Mouse (Mus musculus): ENCODE measurements around the gene Sh3kbp1. TPM values are rescaled to one million over a fixed set of nuclear protein-coding genes. Genes with fewer than 3 reads are reported as not detected.

Gene Sh3kbp1
- total RNA-seq, 2 experiments from 2014 or later = 57.5 to 61.3 TPM

DNA sequence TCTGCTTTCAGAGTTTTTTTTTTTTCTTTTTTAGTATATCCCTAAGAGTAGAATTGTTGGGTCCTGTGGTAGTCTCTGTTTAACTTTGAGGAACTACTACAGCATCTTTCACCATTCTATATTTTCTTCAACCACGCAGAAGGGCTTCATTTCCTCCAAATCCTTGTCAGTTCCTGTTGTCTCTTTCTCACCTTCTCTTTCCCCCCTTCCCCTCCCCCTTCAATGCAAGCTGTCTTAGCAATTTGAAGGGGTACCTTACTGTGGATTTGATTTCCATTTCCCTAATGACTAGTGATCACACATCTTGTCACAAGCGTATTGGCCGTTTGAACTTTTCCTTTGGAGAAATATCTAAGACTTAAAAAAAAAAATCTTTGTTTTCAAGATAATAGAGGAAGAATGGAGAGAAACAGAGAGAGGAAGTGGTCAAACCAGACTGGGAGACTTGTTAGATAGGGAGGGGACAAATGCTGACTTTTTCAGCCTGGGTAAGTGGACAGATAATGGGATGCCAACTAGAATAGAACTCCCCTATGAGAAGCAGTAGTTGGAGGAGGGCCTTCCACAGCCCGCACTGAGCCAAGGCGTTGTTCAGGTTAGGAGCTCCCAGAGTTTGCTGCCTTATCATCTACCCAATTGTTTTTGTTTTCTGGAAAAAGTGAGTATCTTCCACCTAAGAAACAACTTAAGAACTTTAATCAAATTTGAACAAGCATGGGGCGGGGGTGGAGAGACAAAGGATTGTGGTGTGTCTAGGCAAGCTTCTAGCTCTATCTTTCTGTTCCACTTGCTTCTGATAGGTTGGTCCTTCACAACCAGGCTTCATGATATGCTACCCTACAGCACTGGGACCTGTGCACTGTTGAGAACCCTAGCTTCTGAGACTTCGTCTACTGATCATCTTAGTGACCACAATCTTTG, 130.1 kb downstream of the Sh3kbp1 start:
- no peak for TF ChIP-seq CTCF (IDR thresholded peaks at IDR 0.05)
- H3K27ac ChIP-seq = no peak overlapping the region
- intact Hi-C loops (cut with DNase I) = no loop called here
- no peak overlapping the region for H3K4me3 ChIP-seq
- DNase-seq (ENCODE audit: extremely low spot score in 1 of 2, low spot score in 2 of 2) = no peak

DNA sequence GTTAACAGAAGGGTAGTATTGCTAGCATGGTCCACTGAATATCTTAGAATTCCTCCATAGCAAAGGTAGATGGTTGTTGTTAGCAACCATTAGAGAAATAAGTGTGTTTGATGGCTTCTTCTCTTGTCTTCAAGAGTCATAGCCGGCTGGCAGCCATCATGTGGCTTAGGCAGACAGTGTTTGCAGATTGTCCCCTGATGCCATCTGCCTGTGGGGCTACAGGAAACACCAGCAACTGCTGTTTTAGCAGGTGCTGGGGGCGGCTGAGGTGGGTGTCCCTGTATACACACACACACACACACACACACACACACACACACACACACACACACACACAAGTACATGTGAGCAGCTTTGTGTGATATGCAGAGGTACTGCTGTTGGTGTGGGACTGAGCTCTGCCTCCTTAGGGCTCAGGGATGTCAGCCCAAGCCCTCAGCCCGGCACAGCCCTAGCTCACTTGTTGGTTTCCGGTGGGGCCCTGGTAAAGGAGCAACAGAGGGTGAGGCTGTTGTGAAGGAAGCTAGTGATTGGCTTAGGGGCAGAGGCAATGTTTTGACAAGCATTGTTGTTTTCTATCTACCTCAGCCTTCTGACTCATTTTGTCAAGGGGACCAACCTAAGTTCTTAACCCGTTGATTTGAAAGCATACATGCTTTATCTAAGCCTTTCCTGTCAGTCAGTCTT, 130.9 kb downstream of the Sh3kbp1 start:
- TF ChIP-seq CTCF (IDR thresholded peaks at IDR 0.05) = no peak
- DNase-seq (ENCODE audit: extremely low spot score in 1 of 2, low spot score in 2 of 2) = no peak
- intact Hi-C loops (cut with DNase I) = no loop called here
- H3K4me3 ChIP-seq = no peak overlapping the region
- H3K27ac ChIP-seq = no peak overlapping the region

DNA sequence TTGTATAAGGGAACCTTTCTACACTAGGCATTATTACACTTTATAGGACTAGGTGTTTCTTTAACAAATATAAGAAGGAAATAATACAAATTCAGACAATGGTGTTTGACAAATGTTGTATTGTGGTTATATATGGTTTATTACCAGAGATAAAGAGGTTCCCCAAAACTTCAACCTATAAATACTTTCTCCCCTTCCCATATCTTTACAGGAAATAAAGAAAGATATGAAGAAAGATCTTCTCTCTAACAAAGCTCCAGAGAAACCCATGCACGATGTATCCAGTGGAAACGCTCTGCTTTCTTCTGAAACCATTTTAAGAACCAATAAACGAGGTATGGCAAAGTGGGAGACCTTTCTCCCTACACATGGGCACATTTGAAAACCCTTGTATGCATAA, 136.7 kb downstream of the Sh3kbp1 start:
- H3K27ac ChIP-seq = no peak overlapping the region
- H3K4me3 ChIP-seq = no peak overlapping the region
- no peak for DNase-seq (ENCODE audit: extremely low spot score in 1 of 2, low spot score in 2 of 2)
- no peak for TF ChIP-seq CTCF (IDR thresholded peaks at IDR 0.05)
- intact Hi-C loops (cut with DNase I) = no loop called here

DNA sequence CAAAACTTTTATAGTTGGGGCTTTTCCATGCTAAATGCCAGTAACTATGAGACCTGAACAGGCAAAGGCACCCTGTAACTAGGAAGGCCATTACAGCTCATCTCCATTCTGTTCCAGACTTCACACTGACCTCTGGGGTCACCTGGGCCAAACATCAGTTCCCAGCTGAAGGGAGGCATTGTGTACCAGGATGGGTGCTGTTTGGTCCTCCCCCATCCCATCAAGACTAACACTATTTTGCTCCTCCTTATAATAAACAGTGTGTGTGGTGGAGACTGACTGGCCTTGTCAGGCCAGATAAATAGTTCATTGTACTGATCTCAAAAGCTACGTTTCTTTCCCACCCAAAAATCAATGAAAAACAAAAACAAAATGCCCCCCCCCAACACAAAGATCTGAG, 138.8 kb downstream of the Sh3kbp1 start:
- H3K4me3 ChIP-seq = no peak overlapping the region
- DNase-seq (ENCODE audit: extremely low spot score in 1 of 2, low spot score in 2 of 2) = no peak
- no peak for TF ChIP-seq CTCF (IDR thresholded peaks at IDR 0.05)
- H3K27ac ChIP-seq = no peak overlapping the region
- intact Hi-C loops (cut with DNase I) = no loop called here

DNA sequence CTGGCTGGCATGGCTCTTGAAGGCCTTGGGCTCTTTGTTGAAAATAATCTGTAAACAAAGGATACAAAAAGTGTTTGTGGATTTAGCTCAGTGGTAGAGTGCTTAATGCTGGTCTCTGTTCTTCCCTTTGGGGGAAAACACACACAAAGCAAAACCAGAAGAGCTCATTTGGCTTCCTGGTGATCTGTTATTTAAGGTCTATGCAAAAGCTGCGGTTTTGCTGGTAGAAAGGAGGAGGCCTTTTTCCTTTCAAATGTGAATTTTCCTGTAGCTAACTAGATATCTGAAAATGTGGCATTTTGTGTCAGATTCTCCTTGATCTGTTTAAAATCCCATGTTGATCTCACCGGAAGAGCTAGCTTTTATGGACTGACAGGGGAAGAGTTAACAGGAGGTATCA, 141.9 kb downstream of the Sh3kbp1 start:
- H3K27ac ChIP-seq = no peak overlapping the region
- TF ChIP-seq CTCF (IDR thresholded peaks at IDR 0.05) = no peak
- DNase-seq (ENCODE audit: extremely low spot score in 1 of 2, low spot score in 2 of 2) = no peak
- intact Hi-C loops (cut with DNase I) = no loop called here
- H3K4me3 ChIP-seq = no peak overlapping the region

DNA sequence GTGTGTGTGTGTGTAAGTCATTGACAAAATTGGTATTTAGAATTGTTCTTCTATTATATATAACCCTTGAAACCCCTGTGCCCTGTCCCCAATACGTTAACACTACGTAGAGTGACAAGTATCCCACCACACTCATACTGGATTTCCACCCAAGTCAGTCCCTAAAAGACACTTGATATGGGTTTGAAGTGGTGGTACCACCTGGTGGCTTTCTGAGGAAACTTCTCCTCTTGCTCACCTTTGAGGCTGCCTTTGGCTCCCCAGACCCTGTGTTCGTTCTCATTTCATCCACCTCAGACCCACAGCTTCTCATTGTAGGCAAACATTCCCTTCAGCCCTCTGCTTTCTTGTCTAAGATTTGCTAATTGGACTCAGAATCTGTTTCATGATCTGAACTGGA, 142.7 kb downstream of the Sh3kbp1 start:
- intact Hi-C loops (cut with DNase I) = no loop called here
- Histone ChIP-seq H3K4me3 (no peak overlapping the region), H3K27ac (no peak overlapping the region)
- no peak; the same call in 1 of the 2 replicates for TF ChIP-seq CTCF (IDR thresholded peaks at IDR 0.05)
- no peak for DNase-seq (ENCODE audit: extremely low spot score in 1 of 2, low spot score in 2 of 2)

DNA sequence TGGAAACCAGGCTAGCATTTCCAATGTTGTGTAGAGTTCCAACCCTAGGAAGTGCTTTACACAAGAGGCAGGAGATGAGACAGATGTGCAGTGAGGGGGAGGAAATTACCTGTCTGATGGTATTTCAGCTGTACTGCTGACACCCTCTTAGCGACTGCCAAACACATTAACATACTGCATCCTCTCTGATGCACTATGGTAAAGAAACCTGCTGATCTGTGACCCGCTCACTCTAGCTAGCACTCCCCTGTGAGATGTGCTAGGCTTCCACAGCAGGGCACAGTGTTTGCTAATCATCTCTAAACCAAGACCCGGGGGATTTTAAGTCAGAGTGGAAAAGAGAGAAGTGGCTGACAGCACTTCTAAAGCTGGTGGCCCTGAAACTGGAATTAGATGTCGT, 145.1 kb downstream of the Sh3kbp1 start:
- Histone ChIP-seq H3K27ac (no peak overlapping the region), H3K4me3 (no peak overlapping the region)
- DNase-seq (ENCODE audit: extremely low spot score in 1 of 2, low spot score in 2 of 2) = no peak
- intact Hi-C loops (cut with DNase I) = no loop called here
- no peak for TF ChIP-seq CTCF (IDR thresholded peaks at IDR 0.05)

DNA sequence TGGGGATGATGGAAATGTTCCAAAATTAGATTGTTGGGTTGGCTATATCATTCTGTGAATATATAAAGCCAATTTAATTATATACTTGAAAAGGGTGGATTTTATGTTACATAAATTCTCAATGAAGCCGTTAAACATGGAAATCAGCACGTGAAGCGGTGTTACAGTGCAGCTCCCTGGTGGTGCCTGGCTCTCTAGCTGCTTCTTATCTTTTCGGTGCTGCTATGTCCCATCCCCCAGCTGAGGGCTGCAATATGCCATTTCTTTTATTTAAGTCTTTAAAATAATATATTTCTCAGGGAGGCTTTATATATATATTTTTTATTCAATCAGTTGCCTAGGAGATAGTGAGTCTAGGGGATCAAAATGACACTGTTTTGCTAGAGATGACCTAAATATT, 148.0 kb downstream of the Sh3kbp1 start:
- DNase-seq (ENCODE audit: extremely low spot score in 1 of 2, low spot score in 2 of 2) = no peak
- TF ChIP-seq CTCF (IDR thresholded peaks at IDR 0.05) = no peak
- Histone ChIP-seq H3K4me3 (no peak overlapping the region), H3K27ac (no peak overlapping the region)
- intact Hi-C loops (cut with DNase I) = no loop called here

DNA sequence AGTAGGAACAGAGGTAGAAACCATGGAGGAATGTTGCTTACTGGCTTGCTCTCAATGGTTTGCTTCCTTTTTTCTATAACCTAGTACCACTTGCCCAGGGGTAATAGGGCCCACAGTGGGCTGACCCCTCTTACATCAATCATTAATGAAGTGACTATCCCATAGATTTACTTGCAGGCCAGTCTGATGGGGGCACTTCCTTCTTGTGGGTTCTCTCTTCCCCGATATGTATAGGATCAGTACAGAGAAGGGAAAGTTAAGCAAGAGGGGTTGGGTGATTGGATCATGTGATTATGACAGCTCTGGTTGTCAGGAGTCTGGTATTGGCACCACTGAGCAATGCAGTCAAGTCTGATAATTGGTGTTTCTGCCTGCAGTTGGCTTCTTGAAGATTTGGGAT, 151.7 kb downstream of the Sh3kbp1 start:
- Histone ChIP-seq H3K27ac (no peak overlapping the region), H3K4me3 (no peak overlapping the region)
- no peak for DNase-seq (ENCODE audit: extremely low spot score in 1 of 2, low spot score in 2 of 2)
- no peak for TF ChIP-seq CTCF (IDR thresholded peaks at IDR 0.05)
- intact Hi-C loops (cut with DNase I) = no loop called here

DNA sequence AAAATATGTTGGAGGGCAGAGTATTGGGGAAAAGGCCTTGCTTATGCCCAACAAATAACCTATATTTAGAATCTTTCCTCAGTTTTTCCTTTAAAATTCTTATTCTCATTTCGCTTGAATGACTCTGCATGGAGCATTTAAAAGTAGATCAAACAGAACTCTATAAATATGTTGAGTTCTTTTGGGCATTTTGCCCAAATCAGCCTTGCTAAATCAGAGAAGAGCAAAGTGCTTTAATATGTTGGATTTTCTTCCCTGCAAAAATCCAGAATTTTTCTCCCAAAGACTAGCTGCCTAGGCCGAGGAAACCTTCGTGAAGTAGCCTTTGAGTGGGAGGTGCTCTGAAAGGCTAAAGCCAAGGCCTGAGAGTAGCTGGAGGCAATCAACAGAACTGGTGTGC, 163.4 kb downstream of the Sh3kbp1 start:
- no peak for DNase-seq (ENCODE audit: extremely low spot score in 1 of 2, low spot score in 2 of 2)
- TF ChIP-seq CTCF (IDR thresholded peaks at IDR 0.05) = no peak

DNA sequence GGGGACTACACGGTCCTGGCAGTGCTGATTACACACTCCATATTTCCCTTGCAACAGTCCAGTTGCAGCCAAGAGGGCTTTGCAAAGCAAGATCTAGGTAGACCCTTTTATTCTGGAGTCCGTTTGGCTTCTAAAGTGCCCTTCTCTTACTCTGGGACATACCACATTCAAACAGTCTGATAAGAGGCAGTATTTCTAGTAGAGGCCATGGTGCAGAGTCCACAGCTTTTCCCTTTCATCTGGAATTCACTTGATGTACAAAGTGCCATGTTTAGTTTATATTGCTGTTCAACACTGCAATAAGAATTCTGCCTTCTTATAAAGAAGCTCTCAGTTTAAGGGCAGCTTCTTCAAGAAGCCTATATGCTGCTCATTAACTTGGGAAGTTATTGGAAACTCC, 168.5 kb downstream of the Sh3kbp1 start:
- no peak for TF ChIP-seq CTCF (IDR thresholded peaks at IDR 0.05)
- no peak overlapping the region for H3K4me3 ChIP-seq
- intact Hi-C loops (cut with DNase I) = no loop called here
- DNase-seq (ENCODE audit: extremely low spot score in 1 of 2, low spot score in 2 of 2) = no peak
- H3K27ac ChIP-seq = no peak overlapping the region

More for the DNA sequence above, 163.4 kb downstream of the Sh3kbp1 start:
- Histone ChIP-seq H3K27ac (peak overlapping the region; percentile 55; the same call in 1 of the 2 replicates), H3K4me3 (no peak overlapping the region)
- intact Hi-C loops (cut with DNase I) = no loop called here

DNA sequence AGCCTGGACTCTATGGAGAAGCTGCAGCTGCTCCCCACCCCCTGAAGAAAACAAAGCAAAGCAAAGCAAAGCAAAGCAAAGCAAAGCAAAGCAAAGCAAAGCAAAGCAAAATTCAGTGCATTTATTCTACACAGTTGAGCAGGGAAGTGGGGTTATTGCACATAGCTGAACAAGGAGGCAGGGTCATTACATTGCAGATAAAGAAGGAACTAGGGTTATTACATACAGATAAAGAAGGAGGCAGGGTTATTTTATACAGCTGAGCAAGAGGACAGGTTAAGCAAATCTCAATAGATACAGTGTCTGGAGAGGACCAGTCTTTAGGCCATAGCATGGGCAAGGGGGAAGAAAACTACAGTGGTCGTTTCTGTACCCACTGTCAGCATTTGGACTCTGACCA, 177.3 kb downstream of the Sh3kbp1 start:
- H3K27ac ChIP-seq = no peak overlapping the region
- no peak overlapping the region for H3K4me3 ChIP-seq
- DNase-seq (ENCODE audit: extremely low spot score in 1 of 2, low spot score in 2 of 2) = no peak
- no peak for TF ChIP-seq CTCF (IDR thresholded peaks at IDR 0.05)
- intact Hi-C loops (cut with DNase I) = no loop called here
